Mouse (Mus musculus) liver, adult (tissue): ENCODE data around the gene Simc1.

Experiments used
- GATA4 ChIP-seq: IDR thresholded peaks from 2 replicates; pipeline ENCODE4 v1.6.1; 2014; ENCODE audit warnings: mild to moderate bottlenecking, low read length; ENCODE audit not compliant: insufficient replicate concordance

The Simc1 gene

DNA sequence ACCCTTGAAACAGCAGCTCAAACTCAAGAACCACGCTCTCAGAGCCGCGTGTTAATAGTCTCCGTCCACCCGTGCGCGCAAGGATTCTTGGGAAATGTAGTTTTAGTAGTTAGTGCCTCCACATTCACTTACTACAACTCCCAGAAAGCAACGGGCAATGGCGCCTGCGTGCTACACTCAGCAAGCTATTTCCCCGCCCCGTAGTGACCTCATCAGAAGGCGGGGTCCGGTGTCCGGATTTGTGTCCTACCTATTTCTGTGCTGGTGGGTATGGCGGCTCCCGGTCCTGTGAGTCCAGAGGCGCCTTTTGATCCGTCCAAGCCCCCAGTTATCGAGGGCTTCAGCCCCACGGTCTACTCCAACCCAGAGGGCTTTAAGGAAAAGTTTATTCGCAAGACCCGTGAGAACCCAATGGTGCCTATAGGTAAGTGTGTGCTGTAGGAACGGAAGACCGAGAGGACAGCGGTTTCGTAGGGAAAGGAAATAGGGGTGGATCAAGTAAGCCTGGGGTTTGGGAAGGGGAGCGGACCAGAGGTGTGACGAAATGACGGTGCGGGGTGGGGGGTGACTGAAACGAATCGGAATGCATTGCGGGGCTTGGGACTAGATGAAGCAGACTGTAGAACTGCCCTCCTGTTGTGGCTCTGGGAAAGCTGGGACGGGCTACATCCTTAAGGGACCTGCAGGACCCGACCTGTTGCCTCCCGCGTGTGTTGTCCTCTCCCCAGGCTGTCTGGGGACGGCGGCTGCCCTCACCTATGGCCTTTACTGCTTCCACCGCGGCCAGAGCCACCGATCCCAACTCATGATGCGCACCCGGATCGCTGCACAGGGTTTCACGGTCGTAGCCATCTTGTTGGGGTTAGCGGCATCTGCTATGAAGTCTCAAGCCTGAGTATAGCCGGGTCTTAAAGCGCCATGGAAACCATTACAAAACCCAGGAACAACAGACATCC, 86.7 kb downstream of the Simc1 start, which contains the start of the genes Nop16 and Higd2a:
Gene Nop16, minus strand, starts transcription at position 95 of the 956 bp plus-strand sequence.
Gene Higd2a, plus strand, starts transcription at position 212 of the 956 bp plus-strand sequence.
- no peak for TF ChIP-seq GATA4

DNA sequence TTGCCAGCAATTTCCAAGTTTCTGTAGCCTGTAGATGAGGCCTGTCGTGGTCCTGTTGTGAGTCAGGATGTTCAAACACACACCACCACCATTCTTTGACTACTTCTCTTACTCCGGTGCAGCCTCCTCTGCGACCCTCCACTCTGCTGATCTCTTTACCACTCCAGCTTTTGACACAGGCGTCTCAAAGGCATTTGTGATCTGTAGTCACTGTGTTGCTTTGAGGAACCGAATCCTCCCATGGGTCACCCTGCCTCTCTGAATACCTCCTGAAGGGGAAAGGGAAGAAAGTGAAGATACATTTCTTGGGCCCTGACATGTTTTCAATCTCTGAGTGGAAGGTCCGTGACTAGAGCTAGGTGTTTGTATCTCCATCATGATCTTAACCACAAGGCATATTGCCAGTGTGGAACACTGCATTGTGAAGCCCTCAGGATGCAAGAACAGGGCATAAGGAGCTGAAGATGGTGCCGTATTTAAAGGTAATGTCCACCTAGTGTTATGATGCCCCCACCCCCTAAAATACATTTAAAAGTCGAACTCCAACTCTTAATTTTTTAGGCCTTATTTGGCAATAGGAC, 88.3 kb downstream of the Simc1 start:
- TF ChIP-seq GATA4: no peak

DNA sequence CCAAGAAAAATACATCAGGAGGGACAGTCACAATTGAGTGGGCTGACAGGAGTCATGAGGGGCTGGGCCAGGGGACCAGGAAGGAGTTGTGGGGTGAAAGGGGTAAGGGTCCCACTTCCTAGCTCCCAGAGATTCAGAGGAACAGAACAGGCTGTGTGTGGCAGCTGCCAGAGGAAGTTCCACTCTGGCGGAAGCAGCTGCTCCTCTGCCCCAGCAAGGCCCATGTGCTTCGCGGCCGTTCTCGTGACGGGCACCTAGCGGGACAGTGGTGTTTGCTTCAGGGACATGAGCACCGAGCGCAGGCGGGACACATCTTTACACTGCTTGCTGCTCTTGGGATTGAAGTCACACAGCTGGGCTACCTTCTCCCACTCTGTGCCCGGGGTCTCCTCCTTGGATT, 90.0 kb downstream of the Simc1 start:
- no peak for TF ChIP-seq GATA4

DNA sequence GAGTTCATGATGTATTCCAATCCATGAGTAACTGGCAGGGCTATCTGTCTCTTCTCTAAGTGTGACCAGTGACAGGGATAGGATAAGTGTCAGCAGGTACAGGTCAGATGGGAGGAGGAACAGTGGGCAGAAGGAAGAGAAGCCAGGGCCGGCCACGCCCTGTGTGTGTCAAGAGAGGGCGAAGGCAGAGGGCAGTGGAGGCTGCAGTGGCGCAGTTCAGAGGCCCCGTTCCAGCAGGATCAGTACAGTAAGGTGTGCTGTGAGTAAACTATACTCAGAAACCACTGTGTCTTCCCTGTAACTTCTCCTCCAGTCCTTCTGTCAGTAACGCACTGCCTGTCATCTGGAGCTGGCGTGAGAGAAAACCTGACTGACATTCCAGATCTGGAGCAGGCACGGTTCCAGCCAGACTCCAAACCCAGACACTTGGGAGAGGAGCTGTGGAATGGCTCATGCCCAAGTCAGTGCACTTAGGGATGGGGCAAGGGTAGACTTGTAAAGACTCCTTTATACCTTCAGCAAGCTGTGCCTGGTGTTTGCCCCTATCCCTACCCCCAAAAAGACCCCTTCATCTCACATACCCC, 92.6 kb downstream of the Simc1 start:
- TF ChIP-seq GATA4: no peak

DNA sequence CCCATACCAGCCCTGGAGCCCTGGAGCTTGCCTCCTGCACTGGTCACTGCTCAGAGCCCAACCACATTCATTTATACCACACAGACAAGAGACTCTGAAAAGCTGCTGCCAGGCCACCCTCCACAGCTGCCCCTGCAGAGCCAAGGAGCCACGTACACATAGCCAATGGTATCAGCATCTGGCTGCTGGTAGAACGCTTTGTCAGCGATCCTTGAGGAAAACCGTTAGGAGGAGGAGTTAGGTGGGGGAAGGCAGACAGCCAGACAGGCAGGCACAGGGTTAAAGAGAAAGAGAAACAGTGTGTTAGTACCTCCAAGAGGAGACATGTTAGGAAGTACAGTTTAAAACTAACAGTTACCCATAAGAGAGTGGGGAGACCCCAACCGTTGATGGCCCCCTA, 93.3 kb downstream of the Simc1 start:
- TF ChIP-seq GATA4: no peak

DNA sequence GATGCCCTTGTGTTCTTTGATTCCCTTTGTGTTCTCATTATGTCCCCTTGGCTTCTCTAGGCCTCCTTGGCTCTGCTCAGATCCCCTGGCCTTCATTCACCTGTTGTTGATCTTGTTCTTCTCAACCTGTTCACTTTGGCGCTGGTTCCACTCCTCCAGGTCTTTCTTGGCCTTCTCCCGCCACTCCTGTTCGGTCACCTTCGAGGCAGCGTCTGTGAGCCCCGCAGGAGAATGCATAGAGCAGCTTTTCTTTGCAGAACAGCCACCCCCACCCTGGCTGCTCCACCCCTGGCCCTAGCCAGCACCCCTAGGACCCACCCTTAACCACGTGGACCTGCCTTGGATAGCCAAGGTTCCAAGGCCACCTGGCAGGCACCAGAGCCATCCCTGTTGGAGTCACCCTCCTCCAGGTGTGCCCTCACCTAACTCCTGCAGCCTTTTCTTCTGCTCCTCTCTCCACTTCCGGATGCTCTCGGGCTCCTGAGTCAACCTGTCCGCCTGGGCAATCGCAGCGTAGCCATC, 95.1 kb downstream of the Simc1 start:
- no peak for TF ChIP-seq GATA4
